ENCODE assay signal across 8 mouse cellular contexts in the genomic region with DNA sequence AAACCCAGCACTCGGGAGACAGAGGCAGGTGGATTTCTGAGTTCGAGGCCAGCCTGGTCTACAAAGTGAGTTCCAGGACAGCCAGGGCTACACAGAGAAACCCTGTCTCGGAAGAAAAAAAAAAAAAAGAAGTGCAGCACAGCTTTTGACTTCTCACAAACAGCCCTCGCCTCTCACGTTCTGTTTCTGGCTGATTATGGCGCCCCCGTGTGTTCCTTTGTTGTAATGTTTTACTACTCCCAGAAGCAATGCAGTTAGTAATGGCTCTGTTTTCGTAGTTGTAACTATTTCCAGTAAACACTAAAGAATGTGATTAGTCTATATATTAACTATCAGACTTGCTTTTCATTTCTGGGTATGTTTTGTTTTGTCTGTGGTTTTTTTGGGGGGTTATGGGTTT. TPM values are rescaled to one million over a fixed set of nuclear protein-coding genes. Genes with fewer than 3 reads are reported as not detected.
DNase-seq lines count a peak whose midpoint lies in the region; TF ChIP-seq lines count a peak whose summit lies in the region.
"Not testable (repeated sequence)": the region's sequence is repeated elsewhere in the genome, so short reads cannot be mapped to it uniquely, and the experiment has no call there.

No protein-coding gene starts in this region.

- 18% methylated on average over 8 of the region's 8 CpGs for WGBS in spleen, adult 2 months

- not testable (repeated sequence) for TF ChIP-seq POLR2A in spleen, adult 2 months (IDR thresholded peaks at IDR 0.05; ENCODE audit: low read depth, low read length)

- not testable (repeated sequence) for H3K4me3 ChIP-seq in spleen, adult 2 months (ENCODE audit: extremely low read depth, insufficient read depth, insufficient read length)

- intact Hi-C loops in left cerebral cortex, postnatal 4 days (cut with DNase I): not testable (repeated sequence)

- peak; percentile 87 for DNase-seq in 3T3-L1 (ENCODE audit: low read depth, low spot score)
- peak; percentile 36 to 50 for DNase-seq in adrenal gland, adult 18-20 months (ENCODE audit: low spot score in 2 of 2)
- peak; percentile 47 to 73 for DNase-seq in cerebellum, postnatal 4 days (ENCODE audit: low spot score in 2 of 2)
- DNase-seq in gastrocnemius, postnatal 4 days (ENCODE audit: low spot score in 2 of 2): peak; percentile 38 to 63
- DNase-seq in kidney, adult 18-20 months: peak; percentile 45
- DNase-seq in left cerebral cortex, postnatal 4 days: peak; percentile 71
- DNase-seq in mesoderm, embryonic 11.5 days (ENCODE audit: low read depth, low spot score): peak; percentile 84
- DNase-seq in spleen, adult 2 months (ENCODE audit: low read depth in 1 of 2, low spot score in 2 of 2): peak; percentile 59 to 60

- peak; percentile 60; the same call in 1 of the 2 replicates for TF ChIP-seq CTCF in spleen, adult 2 months (IDR thresholded peaks at IDR 0.05; ENCODE audit: extremely low read depth, insufficient read depth, insufficient read length, insufficient replicate concordance)

- H3K27me3 ChIP-seq in spleen, adult 2 months (ENCODE audit: control insufficient read depth, insufficient read depth, low read length): not testable (repeated sequence)

- H3K36me3 ChIP-seq in spleen, adult 2 months (ENCODE audit: control insufficient read depth, insufficient read depth, low read length): not testable (repeated sequence)

- not testable (repeated sequence) for H3K4me1 ChIP-seq in spleen, adult 2 months (ENCODE audit: control insufficient read depth, insufficient read depth, insufficient read length)

- not testable (repeated sequence) for H3K27ac ChIP-seq in spleen, adult 2 months (ENCODE audit: insufficient read depth, low read length)

RNA-seq across cellular contexts. Expression of gene Rnft1, which starts 20.2 kb away (rescaled TPM):
- total RNA-seq in adrenal gland, adult 18-20 months (2021): 10 to 100 TPM; 32.2 to 42.1 TPM
- total RNA-seq in gastrocnemius, postnatal 4 days (2021): 10 to 100 TPM; 38.1 to 40.2 TPM
- 10 to 100 TPM; 17.2 to 21.6 TPM for total RNA-seq in left cerebral cortex, postnatal 4 days (2021)
- polyA plus RNA-seq in spleen, adult 2 months (2012; rRNA removed): 2.9 and 3.1 TPM in 2 replicates
